Mouse (Mus musculus): Measurements from ENCODE around the gene Fam169b. TPM values are rescaled to one million over a fixed set of nuclear protein-coding genes. Genes with fewer than 3 reads are reported as not detected.

Fam169b gene
- total and polyA plus RNA-seq, 2 experiments from 2014 or later = 0.08 to 0.18 TPM

- ATAC-seq (ENCODE audit: insufficient read depth, low read depth) = no peak
- no peak for TF ChIP-seq CTCF (IDR thresholded peaks at IDR 0.05; ENCODE audit: low read depth)
- Histone ChIP-seq H3K9me3 (replicated peaks; ENCODE audit: control insufficient read depth, low read length) (no peaks in the 10 kb centered on the region), H3K4me1 (ENCODE audit: control insufficient read depth, insufficient read depth) (no peaks in the 10 kb centered on the region), H3K27ac (ENCODE audit: low read depth) (no peak overlapping the region), H3K27me3 (ENCODE audit: control insufficient read depth, insufficient read depth, low read length) (no peaks in the 10 kb centered on the region), H3K36me3 (replicated peaks; ENCODE audit: control insufficient read depth, insufficient read depth, low read length) (no peaks in the 10 kb centered on the region), H3K4me3 (ENCODE audit: low read depth, low read length) (no peak overlapping the region), H3K4me2 (ENCODE audit: low read depth, low read length) (no peak overlapping the region), H3K9ac (replicated peaks; ENCODE audit: low read depth, low read length) (no peak overlapping the region)
- WGBS = 86% methylated on average over 8 of the region's 8 CpGs
- DNase-seq (ENCODE audit: low spot score) = no peak
Observed at GRCm38 (mm10) chr7:68306756-68307155, 33.1 kb downstream of the Fam169b start.

- WGBS = 66% methylated on average over 6 of the region's 6 CpGs
- Histone ChIP-seq H3K9me3 (replicated peaks; ENCODE audit: control insufficient read depth, low read length) (no peaks in the 10 kb centered on the region), H3K27ac (ENCODE audit: low read depth) (no peak overlapping the region), H3K9ac (replicated peaks; ENCODE audit: low read depth, low read length) (no peak overlapping the region), H3K27me3 (ENCODE audit: control insufficient read depth, insufficient read depth, low read length) (no peaks in the 10 kb centered on the region), H3K4me1 (ENCODE audit: control insufficient read depth, insufficient read depth) (no peaks in the 10 kb centered on the region), H3K36me3 (replicated peaks; ENCODE audit: control insufficient read depth, insufficient read depth, low read length) (no peaks in the 10 kb centered on the region), H3K4me2 (ENCODE audit: low read depth, low read length) (no peak overlapping the region), H3K4me3 (ENCODE audit: low read depth, low read length) (no peak overlapping the region)
- TF ChIP-seq CTCF (IDR thresholded peaks at IDR 0.05; ENCODE audit: low read depth) (no peak), EP300 (IDR thresholded peaks at IDR 0.05; ENCODE audit: low read depth) (no peak)
- ATAC-seq (ENCODE audit: insufficient read depth, low read depth) (peak; percentile 74), DNase-seq (ENCODE audit: low spot score) (peak; percentile 38)
Observed at GRCm38 (mm10) chr7:68311469-68311868, 37.8 kb downstream of the Fam169b start.

GRCm38 (mm10) chr7:68312395-68312794 lies 38.8 kb downstream of the Fam169b start:
- ATAC-seq (ENCODE audit: insufficient read depth, low read depth) = no peak

GRCm38 (mm10) chr7:68313038-68313782 lies 39.6 kb downstream of the Fam169b start:
- Histone ChIP-seq H3K9me3 (replicated peaks; ENCODE audit: control insufficient read depth, low read length) (no peaks in the 10 kb centered on the region), H3K4me1 (ENCODE audit: control insufficient read depth, insufficient read depth) (no peaks in the 10 kb centered on the region), H3K27me3 (ENCODE audit: control insufficient read depth, insufficient read depth, low read length) (no peaks in the 10 kb centered on the region), H3K27ac (ENCODE audit: low read depth) (no peak overlapping the region), H3K9ac (replicated peaks; ENCODE audit: low read depth, low read length) (no peak overlapping the region), H3K4me3 (ENCODE audit: low read depth, low read length) (no peak overlapping the region), H3K4me2 (ENCODE audit: low read depth, low read length) (no peak overlapping the region), H3K36me3 (replicated peaks; ENCODE audit: control insufficient read depth, insufficient read depth, low read length) (no peaks in the 10 kb centered on the region)
- DNase-seq (ENCODE audit: low spot score) = no peak
- no peak for ATAC-seq (ENCODE audit: insufficient read depth, low read depth)
- no peak for TF ChIP-seq CTCF (IDR thresholded peaks at IDR 0.05; ENCODE audit: low read depth)
- no peak for TF ChIP-seq EP300 (IDR thresholded peaks at IDR 0.05; ENCODE audit: low read depth)
- 66% methylated on average over 14 of the region's 14 CpGs for WGBS

More at GRCm38 (mm10) chr7:68312395-68312794, 38.8 kb downstream of the Fam169b start:
- H3K27me3 ChIP-seq (ENCODE audit: control insufficient read depth, insufficient read depth, low read length) = no peaks in the 10 kb centered on the region
- no peak for DNase-seq (ENCODE audit: low spot score)
- H3K36me3 ChIP-seq (replicated peaks; ENCODE audit: control insufficient read depth, insufficient read depth, low read length) = no peaks in the 10 kb centered on the region
- H3K4me3 ChIP-seq (ENCODE audit: low read depth, low read length) = no peak overlapping the region
- 80% methylated on average over 5 of the region's 5 CpGs for WGBS
- TF ChIP-seq EP300 (IDR thresholded peaks at IDR 0.05; ENCODE audit: low read depth) (no peak), CTCF (IDR thresholded peaks at IDR 0.05; ENCODE audit: low read depth) (no peak)
- no peaks in the 10 kb centered on the region for H3K9me3 ChIP-seq (replicated peaks; ENCODE audit: control insufficient read depth, low read length)
- no peak overlapping the region for H3K27ac ChIP-seq (ENCODE audit: low read depth)
- H3K4me1 ChIP-seq (ENCODE audit: control insufficient read depth, insufficient read depth) = no peaks in the 10 kb centered on the region
- H3K4me2 ChIP-seq (ENCODE audit: low read depth, low read length) = no peak overlapping the region
- no peak overlapping the region for H3K9ac ChIP-seq (replicated peaks; ENCODE audit: low read depth, low read length)

GRCm38 (mm10) chr7:68314286-68314685 lies 40.6 kb downstream of the Fam169b start:
- H3K9ac ChIP-seq (replicated peaks; ENCODE audit: low read depth, low read length) = no peak overlapping the region
- no peaks in the 10 kb centered on the region for H3K36me3 ChIP-seq (replicated peaks; ENCODE audit: control insufficient read depth, insufficient read depth, low read length)
- no peak for ATAC-seq (ENCODE audit: insufficient read depth, low read depth)
- no peaks in the 10 kb centered on the region for H3K9me3 ChIP-seq (replicated peaks; ENCODE audit: control insufficient read depth, low read length)
- H3K27me3 ChIP-seq (ENCODE audit: control insufficient read depth, insufficient read depth, low read length) = no peaks in the 10 kb centered on the region
- 85% methylated on average over 1 of the region's 1 CpGs for WGBS
- H3K4me1 ChIP-seq (ENCODE audit: control insufficient read depth, insufficient read depth) = no peaks in the 10 kb centered on the region
- no peak overlapping the region for H3K27ac ChIP-seq (ENCODE audit: low read depth)
- H3K4me3 ChIP-seq (ENCODE audit: low read depth, low read length) = no peak overlapping the region
- DNase-seq (ENCODE audit: low spot score) = no peak
- no peak overlapping the region for H3K4me2 ChIP-seq (ENCODE audit: low read depth, low read length)
- TF ChIP-seq CTCF (IDR thresholded peaks at IDR 0.05; ENCODE audit: low read depth) = no peak
- TF ChIP-seq EP300 (IDR thresholded peaks at IDR 0.05; ENCODE audit: low read depth) = no peak

GRCm38 (mm10) chr7:68315068-68315467 lies 41.4 kb downstream of the Fam169b start:
- H3K36me3 ChIP-seq (replicated peaks; ENCODE audit: control insufficient read depth, insufficient read depth, low read length) = no peaks in the 10 kb centered on the region
- TF ChIP-seq CTCF (IDR thresholded peaks at IDR 0.05; ENCODE audit: low read depth) = no peak
- no peak for TF ChIP-seq EP300 (IDR thresholded peaks at IDR 0.05; ENCODE audit: low read depth)
- ATAC-seq (ENCODE audit: insufficient read depth, low read depth) (no peak), DNase-seq (ENCODE audit: low spot score) (no peak)
- no peak overlapping the region for H3K4me2 ChIP-seq (ENCODE audit: low read depth, low read length)
- no peaks in the 10 kb centered on the region for H3K4me1 ChIP-seq (ENCODE audit: control insufficient read depth, insufficient read depth)
- H3K9ac ChIP-seq (replicated peaks; ENCODE audit: low read depth, low read length) = no peak overlapping the region
- no peaks in the 10 kb centered on the region for H3K9me3 ChIP-seq (replicated peaks; ENCODE audit: control insufficient read depth, low read length)
- no peaks in the 10 kb centered on the region for H3K27me3 ChIP-seq (ENCODE audit: control insufficient read depth, insufficient read depth, low read length)
- H3K4me3 ChIP-seq (ENCODE audit: low read depth, low read length) = no peak overlapping the region
- H3K27ac ChIP-seq (ENCODE audit: low read depth) = no peak overlapping the region
- WGBS = 62% methylated on average over 4 of the region's 4 CpGs

Measured in heart, postnatal 0 days (tissue).